Mouse (Mus musculus) hindbrain, postnatal 0 days (tissue): Measurements from ENCODE around the gene Gm8693. TPM values are rescaled to one million over a fixed set of nuclear protein-coding genes. Genes with fewer than 3 reads are reported as not detected.
"Not testable (repeated sequence)": the region's sequence is repeated elsewhere in the genome, so short reads cannot be mapped to it uniquely, and the experiment has no call there.

Experiments used
- ATAC-seq: fragments of 200-750 bp; cut with Nextera tagmentation; 2 replicates; pipeline ENCODE4 v1.8.0; 2017; ENCODE audit warnings: mild to moderate bottlenecking, moderate TSS enrichment, moderate library complexity
- DNase-seq: peaks from one replicate; pipeline ENCODE4 v3.0.0-alpha.2; 2015; ENCODE audit warnings: low spot score
- H3K27ac ChIP-seq: fragments of 300-500 bp; sonication (generic); 2 replicates; pipeline ENCODE4 v1.5.1; 2014; ENCODE audit warnings: mild to moderate bottlenecking
- H3K27me3 ChIP-seq: fragments of 300-500 bp; sonication (generic); 2 replicates; pipeline ENCODE4 v1.6.1; 2014; ENCODE audit warnings: low read length, mixed read lengths; ENCODE audit not compliant: insufficient read depth
- H3K36me3 ChIP-seq: fragments of 300-500 bp; sonication (generic); 2 replicates; pipeline ENCODE4 v1.6.1; 2014; ENCODE audit warnings: low read length, mixed read lengths; ENCODE audit not compliant: insufficient read depth
- H3K4me1 ChIP-seq: fragments of 300-500 bp; sonication (generic); 2 replicates; pipeline ENCODE4 v1.6.1; 2014; ENCODE audit warnings: antibody characterized with exemption, low read length, mixed read lengths; ENCODE audit not compliant: insufficient read depth
- H3K4me2 ChIP-seq: fragments of 300-500 bp; sonication (generic); 2 replicates; pipeline ENCODE4 v1.6.1; 2014; ENCODE audit warnings: low read depth, mild to moderate bottlenecking, low read length, moderate library complexity, mixed read lengths
- H3K4me3 ChIP-seq: fragments of 300-500 bp; sonication (generic); 2 replicates; pipeline ENCODE4 v1.5.1; 2014; ENCODE audit warnings: low read length
- H3K9ac ChIP-seq: fragments of 300-500 bp; sonication (generic); replicated peaks from 2 replicates; pipeline ENCODE4 v1.6.1; 2014; ENCODE audit warnings: mild to moderate bottlenecking, low read length, moderate library complexity, mixed read lengths
- H3K9me3 ChIP-seq: fragments of 300-500 bp; sonication (generic); 2 replicates; pipeline ENCODE4 v1.6.1; 2016; ENCODE audit warnings: low read length, mixed read lengths
- WGBS: fragments of 180-500 bp; shearing (Covaris S2); extraction: QIAGEN DNeasy Blood & Tissue Kit; methylation state at CpG from one replicate; pipeline ENCODE4 v1.1.7; 2014; 5-methylcytosine and 5-hydroxymethylcytosine counted together
- polyA plus RNA-seq: library from polyadenylated mRNA; unstranded; fragments of >200 nt; fragmentation: Nextera tagmentation; extraction: Ambion mirVana; gene quantifications from 2 replicates; pipeline ENCODE4 v1.2.1, GENCODE M21; 2015
- total RNA-seq: library from RNA; depleted of rRNA; stranded (reverse); fragments of >200 nt; gene quantifications from 2 replicates; pipeline ENCODE4 v1.2.3, GENCODE M21; 2014; rRNA removed

Gene Gm8693
- total RNA-seq (not detected in 2 replicates), polyA plus RNA-seq (not detected in 2 replicates)

GRCm38 (mm10) chr7:22692217-22692616 lies at the start of gene Gm8693:
Gm8693 (minus strand) TSS chr7:22692317.
- H3K4me2 ChIP-seq, ATAC-seq, H3K4me1 ChIP-seq, H3K9ac ChIP-seq, H3K36me3 ChIP-seq, DNase-seq, H3K27me3 ChIP-seq, H3K4me3 ChIP-seq, H3K9me3 ChIP-seq, H3K27ac ChIP-seq: not testable (repeated sequence)
- no CpG with 5 or more reads among the region's 2 CpGs for WGBS

GRCm38 (mm10) chr7:22719610-22720009 lies 27.5 kb upstream of the Gm8693 start, which contains the start of gene Gm4567:
Gm4567 (minus strand) TSS chr7:22719710.
- no CpG with 5 or more reads among the region's 1 CpGs for WGBS
- not testable (repeated sequence) for H3K9me3 ChIP-seq, H3K4me1 ChIP-seq, H3K9ac ChIP-seq, ATAC-seq, H3K27ac ChIP-seq, H3K36me3 ChIP-seq, H3K4me2 ChIP-seq, DNase-seq, H3K27me3 ChIP-seq, H3K4me3 ChIP-seq

GRCm38 (mm10) chr7:22657718-22658117 lies 34.4 kb downstream of the Gm8693 start, which contains the start of gene Vmn1r155:
Vmn1r155 (plus strand) TSS chr7:22658018.
- H3K27ac ChIP-seq, H3K36me3 ChIP-seq, H3K9me3 ChIP-seq, ATAC-seq, H3K4me1 ChIP-seq, H3K27me3 ChIP-seq, H3K4me2 ChIP-seq, H3K4me3 ChIP-seq, H3K9ac ChIP-seq, DNase-seq: not testable (repeated sequence)
- WGBS, result no CpG with 5 or more reads among the region's 3 CpGs

Other genes with a start within 250 kb of the Gm8693 start
- gene Gm10665, start 228.2 kb downstream of the Gm8693 start, total RNA-seq, result not detected in 2 replicates
- not detected in 2 replicates for gene Gm10665, start 228.2 kb downstream of the Gm8693 start, polyA plus RNA-seq
- gene Vmn1r151, start 192.6 kb downstream of the Gm8693 start, total RNA-seq, result not detected in 2 replicates
- gene Vmn1r151, start 192.6 kb downstream of the Gm8693 start, polyA plus RNA-seq, result not detected in 2 replicates
- not detected in 2 replicates for gene Vmn1r152, start 169.3 kb downstream of the Gm8693 start, total RNA-seq
- gene Vmn1r152, start 169.3 kb downstream of the Gm8693 start, polyA plus RNA-seq, result not detected in 2 replicates
- gene Gm8677, start 157.4 kb downstream of the Gm8693 start, total RNA-seq, result not detected in 2 replicates
- not detected in 2 replicates for gene Gm8677, start 157.4 kb downstream of the Gm8693 start, polyA plus RNA-seq
- not detected in 2 replicates for gene Gm4201, start 127.0 kb downstream of the Gm8693 start, total RNA-seq
- not detected in 2 replicates for gene Gm4201, start 127.0 kb downstream of the Gm8693 start, polyA plus RNA-seq
- not detected in 2 replicates for gene Gm4565, start 104.2 kb downstream of the Gm8693 start, total RNA-seq
- not detected in 2 replicates for gene Gm4565, start 104.2 kb downstream of the Gm8693 start, polyA plus RNA-seq
- not detected in 2 replicates for gene Vmn1r155, start 34.3 kb downstream of the Gm8693 start, total RNA-seq
- gene Vmn1r155, start 34.3 kb downstream of the Gm8693 start, polyA plus RNA-seq, result not detected in 2 replicates
- gene Gm4567, start 27.4 kb upstream of the Gm8693 start, total RNA-seq, result not detected in 2 replicates
- not detected in 2 replicates for gene Gm4567, start 27.4 kb upstream of the Gm8693 start, polyA plus RNA-seq
- not detected in 2 replicates for gene Vmn1r157, start 69.4 kb upstream of the Gm8693 start, total RNA-seq
- not detected in 2 replicates for gene Vmn1r157, start 69.4 kb upstream of the Gm8693 start, polyA plus RNA-seq
- gene Vmn1r158, start 98.5 kb upstream of the Gm8693 start, total RNA-seq, result not detected in 2 replicates
- gene Vmn1r158, start 98.5 kb upstream of the Gm8693 start, polyA plus RNA-seq, result not detected in 2 replicates
- not detected in 2 replicates for gene Vmn1r159, start 151.3 kb upstream of the Gm8693 start, total RNA-seq
- gene Vmn1r159, start 151.3 kb upstream of the Gm8693 start, polyA plus RNA-seq, result not detected in 2 replicates
- not detected in 2 replicates for gene Vmn1r160, start 178.9 kb upstream of the Gm8693 start, total RNA-seq
- not detected in 2 replicates for gene Vmn1r160, start 178.9 kb upstream of the Gm8693 start, polyA plus RNA-seq